Mouse (Mus musculus) forebrain, embryonic 11.5 days (tissue): ENCODE measurements around the gene Apold1. TPM values are rescaled to one million over a fixed set of nuclear protein-coding genes. Genes with fewer than 3 reads are reported as not detected.

ENCODE experiments used
- ATAC-seq: fragments of 200-750 bp; cut with Nextera tagmentation; replicated peaks from 2 replicates; pipeline ENCODE4 v1.8.0; 2017; ENCODE audit warnings: moderate TSS enrichment; ENCODE audit not compliant: low FRiP score
- DNase-seq: peaks from one replicate; pipeline ENCODE4 v3.0.0-alpha.2; 2017; ENCODE audit warnings: low spot score
- H3K27ac ChIP-seq: fragments of 300-500 bp; sonication (generic); 2 replicates; pipeline ENCODE4 v1.5.1; 2014; ENCODE audit warnings: low read depth, low read length
- H3K27me3 ChIP-seq: fragments of 300-500 bp; sonication (generic); 2 replicates; pipeline ENCODE4 v1.6.1; 2014; ENCODE audit warnings: mild to moderate bottlenecking, low read length, mixed read lengths; ENCODE audit not compliant: control insufficient read depth, insufficient read depth
- H3K36me3 ChIP-seq: fragments of 300-500 bp; sonication (generic); 2 replicates; pipeline ENCODE4 v1.6.1; 2014; ENCODE audit warnings: mild to moderate bottlenecking, low read length, moderate library complexity, mixed read lengths; ENCODE audit not compliant: control insufficient read depth, insufficient read depth
- H3K4me1 ChIP-seq: fragments of 300-500 bp; sonication (generic); replicated peaks from 2 replicates; pipeline ENCODE4 v1.6.1; 2014; ENCODE audit warnings: low read length, mixed read lengths; ENCODE audit not compliant: control insufficient read depth, insufficient read depth
- H3K4me2 ChIP-seq: fragments of 300-500 bp; sonication (generic); 2 replicates; pipeline ENCODE4 v1.6.1; 2014; ENCODE audit warnings: low read depth, mild to moderate bottlenecking, low read length, moderate library complexity, mixed read lengths; ENCODE audit not compliant: severe bottlenecking
- H3K4me3 ChIP-seq: fragments of 300-500 bp; sonication (generic); 2 replicates; pipeline ENCODE4 v1.5.1; 2014; ENCODE audit warnings: low read depth, low read length
- H3K9ac ChIP-seq: fragments of 300-500 bp; sonication (generic); 2 replicates; pipeline ENCODE4 v1.6.1; 2014; ENCODE audit warnings: low read length
- H3K9me3 ChIP-seq: fragments of 300-500 bp; sonication (generic); 2 replicates; pipeline ENCODE4 v1.6.1; 2016; ENCODE audit warnings: low read length, mixed read lengths; ENCODE audit not compliant: control insufficient read depth
- WGBS: fragments of 180-500 bp; shearing (Covaris S2); extraction: QIAGEN DNeasy Blood & Tissue Kit; methylation state at CpG from one replicate; pipeline ENCODE4 v1.1.7; 2014; 5-methylcytosine and 5-hydroxymethylcytosine counted together
- polyA plus RNA-seq: library from polyadenylated mRNA; unstranded; fragments of >200 nt; fragmentation: Nextera tagmentation; extraction: Ambion mirVana; gene quantifications from 2 replicates; pipeline ENCODE4 v1.2.1, GENCODE M21; 2014

The Apold1 gene
- polyA plus RNA-seq, 1 experiment from 2014 or later = 3.0 TPM

GRCm38 (mm10) chr6:134962518-134962893 is 19.0 kb upstream of the Apold1 start:
- H3K27me3 ChIP-seq = no peaks in the 10 kb centered on the region
- no peak overlapping the region for H3K4me2 ChIP-seq
- ATAC-seq (peak; percentile 34; the same call in 1 of the 2 replicates), DNase-seq (no peak)
- H3K4me1 ChIP-seq = peaks cover 17% of the 10 kb centered on the region
- H3K4me3 ChIP-seq = no peak overlapping the region
- H3K9ac ChIP-seq = no peak overlapping the region
- H3K27ac ChIP-seq = peak overlapping the region; percentile 13; the same call in 1 of the 2 replicates
- H3K36me3 ChIP-seq = no peaks in the 10 kb centered on the region
- 27% methylated on average over 5 of the region's 5 CpGs for WGBS
- H3K9me3 ChIP-seq = no peaks in the 10 kb centered on the region

DNA sequence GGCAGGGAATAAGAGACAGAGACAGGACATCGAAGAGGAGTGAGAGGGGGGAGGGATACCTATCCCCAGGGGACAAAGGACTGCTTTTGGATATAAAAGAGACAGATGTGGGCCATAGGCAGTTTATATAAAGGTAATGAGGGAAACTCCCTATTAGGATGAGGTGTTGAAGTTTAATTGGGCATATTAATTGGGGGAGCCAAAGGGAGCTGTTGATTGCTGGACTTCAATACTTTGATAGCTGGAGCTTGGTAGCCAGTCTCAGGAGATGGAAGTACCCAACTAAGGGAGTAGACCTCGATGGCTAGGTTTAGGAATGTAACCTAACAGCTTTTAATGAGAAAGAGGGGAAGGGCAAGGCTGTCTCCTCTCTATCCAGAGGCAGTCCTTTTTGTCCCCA is 17.6 kb upstream of the Apold1 start:
- Histone ChIP-seq H3K9ac (no peak overlapping the region), H3K36me3 (no peaks in the 10 kb centered on the region), H3K9me3 (no peaks in the 10 kb centered on the region), H3K27me3 (no peaks in the 10 kb centered on the region), H3K4me1 (peaks cover 17% of the 10 kb centered on the region), H3K4me2 (no peak overlapping the region), H3K27ac (no peak overlapping the region), H3K4me3 (no peak overlapping the region)
- DNase-seq (no peak), ATAC-seq (peak; percentile 64)
- 51% methylated on average over 2 of the region's 2 CpGs for WGBS

- no peak overlapping the region for H3K4me3 ChIP-seq
- H3K4me1 ChIP-seq = peaks cover 4% of the 10 kb centered on the region
- WGBS = 84% methylated on average over 5 of the region's 5 CpGs
- H3K27ac ChIP-seq = no peak overlapping the region
- no peak for DNase-seq
- no peak overlapping the region for H3K9ac ChIP-seq
- no peak for ATAC-seq
- H3K4me2 ChIP-seq = no peak overlapping the region
- H3K9me3 ChIP-seq = no peaks in the 10 kb centered on the region
- no peaks in the 10 kb centered on the region for H3K36me3 ChIP-seq
- H3K27me3 ChIP-seq = no peaks in the 10 kb centered on the region
Observed at GRCm38 (mm10) chr6:134966681-134967080, 14.8 kb upstream of the Apold1 start.

DNA sequence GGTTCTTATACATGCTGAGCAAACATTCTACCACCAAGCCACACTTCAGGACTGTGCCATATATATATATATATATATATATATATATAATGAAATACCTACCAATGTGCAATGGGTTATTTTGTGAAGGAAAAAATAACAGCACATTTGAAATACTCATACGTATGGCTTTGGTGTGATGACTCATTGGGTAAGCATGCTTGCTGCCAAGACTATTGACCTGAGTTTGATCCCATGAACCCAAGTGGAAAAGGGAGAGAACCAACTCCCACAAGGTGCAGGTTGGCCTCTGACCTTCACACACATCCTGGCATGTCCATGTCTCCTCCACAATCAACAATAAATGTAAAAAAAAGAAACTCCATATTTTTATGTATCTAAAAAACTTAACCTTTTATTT is 13.2 kb upstream of the Apold1 start:
- Histone ChIP-seq H3K4me3 (no peak overlapping the region), H3K4me1 (no peaks in the 10 kb centered on the region; the same call in 1 of the 2 replicates), H3K27me3 (no peaks in the 10 kb centered on the region; the same call in 1 of the 2 replicates), H3K9ac (no peak overlapping the region), H3K36me3 (no peaks in the 10 kb centered on the region), H3K9me3 (no peaks in the 10 kb centered on the region), H3K27ac (no peak overlapping the region), H3K4me2 (no peak overlapping the region)
- WGBS = 83% methylated on average over 1 of the region's 1 CpGs
- DNase-seq (no peak), ATAC-seq (no peak)

DNA sequence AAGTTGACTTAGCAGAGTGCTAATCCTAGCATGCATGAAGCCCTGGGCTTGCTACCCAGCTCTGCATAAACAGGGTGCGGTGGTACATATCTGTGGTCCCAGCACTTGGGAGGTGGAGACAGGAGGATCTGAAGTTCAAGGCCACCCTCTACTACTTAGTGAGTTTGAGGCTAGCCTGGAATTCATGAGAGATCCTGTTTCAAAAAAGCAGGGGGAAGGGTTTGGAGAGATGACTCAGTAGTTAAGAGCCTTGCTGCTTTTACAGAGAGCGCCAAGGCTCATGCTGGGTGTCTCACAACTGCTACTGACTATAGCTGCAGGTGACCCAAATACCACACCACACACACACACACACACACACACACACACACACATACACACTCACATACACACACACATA is 12.0 kb upstream of the Apold1 start:
- DNase-seq (no peak), ATAC-seq (no peak)
- Histone ChIP-seq H3K4me3 (no peak overlapping the region), H3K9ac (no peak overlapping the region), H3K27ac (no peak overlapping the region), H3K27me3 (no peaks in the 10 kb centered on the region; the same call in 1 of the 2 replicates), H3K36me3 (no peaks in the 10 kb centered on the region), H3K9me3 (no peaks in the 10 kb centered on the region), H3K4me2 (no peak overlapping the region), H3K4me1 (no peaks in the 10 kb centered on the region)
- 85% methylated on average over 2 of the region's 2 CpGs for WGBS

- no peaks in the 10 kb centered on the region; the same call in 1 of the 2 replicates for H3K4me1 ChIP-seq
- WGBS = 62% methylated on average over 4 of the region's 4 CpGs
- no peak overlapping the region for H3K9ac ChIP-seq
- H3K27me3 ChIP-seq = no peaks in the 10 kb centered on the region; the same call in 1 of the 2 replicates
- no peaks in the 10 kb centered on the region for H3K9me3 ChIP-seq
- DNase-seq (no peak), ATAC-seq (no peak)
- H3K4me3 ChIP-seq = no peak overlapping the region
- no peak overlapping the region for H3K27ac ChIP-seq
- H3K36me3 ChIP-seq = no peaks in the 10 kb centered on the region
- no peak overlapping the region for H3K4me2 ChIP-seq
Observed at GRCm38 (mm10) chr6:134972096-134972495, 9.4 kb upstream of the Apold1 start.

DNA sequence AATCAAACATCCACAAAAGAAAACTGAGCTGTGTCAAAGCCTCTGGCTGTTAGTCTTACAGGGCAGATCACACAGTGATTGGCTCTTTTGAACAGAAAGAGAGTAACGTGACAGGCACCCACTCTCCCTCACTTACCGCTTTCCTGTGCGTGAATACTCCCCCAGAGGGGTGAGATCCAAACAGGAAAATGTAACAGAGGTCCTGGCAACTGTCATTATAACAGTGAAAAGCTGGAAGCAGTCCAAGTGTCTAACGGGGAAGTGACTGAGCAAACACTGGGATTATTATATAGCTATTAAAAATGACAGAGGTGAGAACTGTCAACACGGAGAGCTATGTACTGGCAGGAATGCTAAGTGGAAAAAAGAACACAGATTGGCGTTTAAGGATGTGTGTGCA is 4.9 kb upstream of the Apold1 start:
- WGBS = 69% methylated on average over 6 of the region's 6 CpGs
- no peak for ATAC-seq

GRCm38 (mm10) chr6:134983529-134984370 is 2.2 kb downstream of the Apold1 start:
- ATAC-seq = peak; percentile 93

More for the DNA sequence above, 4.9 kb upstream of the Apold1 start:
- Histone ChIP-seq H3K4me3 (no peak overlapping the region), H3K4me1 (peaks cover 3% of the 10 kb centered on the region; the same call in 1 of the 2 replicates), H3K27me3 (no peaks in the 10 kb centered on the region; the same call in 1 of the 2 replicates), H3K36me3 (no peaks in the 10 kb centered on the region), H3K9ac (no peak overlapping the region), H3K27ac (no peak overlapping the region), H3K9me3 (no peaks in the 10 kb centered on the region), H3K4me2 (no peak overlapping the region)
- DNase-seq = no peak

More at GRCm38 (mm10) chr6:134983529-134984370, 2.2 kb downstream of the Apold1 start:
- peaks cover 6% of the 10 kb centered on the region; the same call in 1 of the 2 replicates for H3K4me1 ChIP-seq
- peak; percentile 96 for DNase-seq
- peak overlapping the region; percentile 91 for H3K4me2 ChIP-seq
- no peaks in the 10 kb centered on the region; the same call in 1 of the 2 replicates for H3K27me3 ChIP-seq
- peak overlapping the region; percentile 68 for H3K9ac ChIP-seq
- H3K9me3 ChIP-seq = no peaks in the 10 kb centered on the region
- peak overlapping the region; percentile 51 for H3K4me3 ChIP-seq
- no peaks in the 10 kb centered on the region for H3K36me3 ChIP-seq
- 3% methylated on average over 62 of the region's 62 CpGs for WGBS
- H3K27ac ChIP-seq = no peak overlapping the region
